Mouse (Mus musculus) urinary bladder, postnatal 4 days (tissue): Measurements from ENCODE around the gene Cand1.

Experiments
- DNase-seq, 2 experiments: peaks; one replicate each; pipeline ENCODE4 v3.0.0; 2021 to 2022; ENCODE audit warnings: low spot score in 2 of 2

The Cand1 gene

DNA sequence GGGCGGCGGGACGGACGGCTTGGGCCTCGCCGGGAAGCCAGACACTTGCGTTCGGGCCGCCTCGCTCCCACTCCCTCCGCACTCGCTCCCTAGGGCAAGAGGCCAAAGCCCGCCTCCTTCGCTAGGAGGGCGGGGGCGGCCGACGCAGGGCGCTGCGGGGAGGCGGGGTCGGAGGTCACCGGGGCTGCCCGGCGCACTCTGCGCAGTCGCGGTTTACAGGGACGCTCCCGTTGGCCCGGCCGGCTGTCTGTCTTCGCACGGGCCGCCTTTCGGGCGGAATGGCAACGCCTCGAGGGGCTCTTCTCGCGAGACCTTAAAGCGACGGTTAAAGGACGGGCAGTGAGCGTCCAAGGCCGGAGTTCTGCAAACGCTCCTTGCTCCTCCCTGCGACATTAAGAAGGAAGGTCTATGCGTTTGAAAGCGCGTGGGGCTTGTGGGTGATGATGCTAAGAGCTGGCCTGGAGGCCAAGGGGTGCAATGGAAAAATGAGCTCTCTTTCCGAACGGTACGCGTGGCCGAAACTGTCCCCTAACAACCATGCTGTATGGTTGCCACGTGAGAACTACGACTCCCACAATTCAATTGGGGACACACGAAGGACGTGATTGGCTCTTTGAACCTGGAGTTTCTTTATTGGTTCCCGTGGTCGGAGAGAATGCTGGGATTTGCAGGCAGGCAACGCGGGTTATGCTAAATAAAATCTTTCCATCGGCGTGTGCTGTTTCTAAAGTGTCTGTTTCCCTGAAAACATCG lies at the start of gene Cand1:
TSS of gene Cand1 (minus strand) at position 87 of the 753 bp plus-strand sequence.
- peak; percentile 100 for DNase-seq

DNA sequence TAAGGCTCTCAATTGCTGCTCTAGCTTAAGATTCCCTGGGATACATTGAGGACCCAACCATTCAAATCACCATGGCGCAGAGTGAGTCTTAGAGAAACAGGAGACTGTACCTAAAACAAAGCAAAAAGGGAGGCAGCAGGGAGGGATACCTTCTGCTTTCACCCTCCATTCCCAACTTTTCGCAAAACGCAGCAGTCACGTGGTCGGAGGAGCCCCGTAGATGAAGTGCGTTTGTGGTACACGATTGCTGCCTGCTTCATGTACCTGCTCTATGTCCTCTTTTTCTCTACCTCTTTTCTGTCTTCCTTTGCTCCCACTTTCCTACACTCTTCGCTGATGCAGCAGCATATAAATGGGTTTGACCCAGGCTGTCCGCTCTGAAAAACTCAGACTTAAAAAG lies 39.0 kb upstream of the Cand1 start:
- DNase-seq: no peak

GRCm38 (mm10) chr10:119274333-119274732 lies 34.5 kb upstream of the Cand1 start:
- DNase-seq: no peak

DNA sequence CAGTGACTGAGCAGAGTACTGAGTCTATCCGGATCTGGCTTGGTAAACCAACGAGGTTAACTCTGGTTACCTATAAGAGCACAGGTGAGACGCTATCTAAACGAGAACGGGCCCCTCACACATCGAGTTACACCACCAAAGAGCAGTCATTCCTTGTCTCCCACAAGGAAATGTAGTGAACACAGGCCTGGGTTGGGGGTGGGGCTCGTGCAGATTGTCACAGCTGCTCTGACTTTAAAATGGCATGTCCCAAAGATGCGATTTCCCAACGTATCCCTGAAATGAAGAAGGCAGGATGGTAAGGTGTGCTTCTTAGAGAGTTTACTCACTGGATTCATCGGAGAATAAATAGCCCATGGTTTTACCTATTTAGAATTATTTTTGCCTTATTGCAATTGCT lies 32.7 kb upstream of the Cand1 start:
- DNase-seq: no peak

- no peak for DNase-seq
Observed at GRCm38 (mm10) chr10:119272005-119272404, 32.1 kb upstream of the Cand1 start.

DNA sequence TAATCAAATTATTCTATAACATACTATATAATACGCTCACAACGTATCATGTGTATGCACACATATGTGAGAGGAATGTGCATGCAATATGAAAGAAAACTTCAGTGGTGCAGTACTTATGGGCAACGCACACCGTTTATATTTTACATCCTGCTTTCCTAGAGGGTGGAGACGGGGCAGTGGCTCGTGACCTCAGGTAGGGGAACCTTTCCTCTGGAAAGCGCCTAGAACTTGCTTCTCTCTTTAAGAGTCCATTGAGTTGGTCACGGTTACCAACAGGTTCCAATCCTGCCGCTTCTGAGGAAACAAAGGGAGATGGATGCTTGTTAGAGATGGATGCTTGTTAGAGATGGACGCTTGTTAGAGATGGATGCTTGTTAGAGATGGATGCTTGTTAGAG lies 31.2 kb upstream of the Cand1 start:
- DNase-seq: no peak

- no peak for DNase-seq
Observed at GRCm38 (mm10) chr10:119270384-119270985, 30.6 kb upstream of the Cand1 start.

GRCm38 (mm10) chr10:119264761-119265160 lies 24.9 kb upstream of the Cand1 start:
- no peak for DNase-seq

DNA sequence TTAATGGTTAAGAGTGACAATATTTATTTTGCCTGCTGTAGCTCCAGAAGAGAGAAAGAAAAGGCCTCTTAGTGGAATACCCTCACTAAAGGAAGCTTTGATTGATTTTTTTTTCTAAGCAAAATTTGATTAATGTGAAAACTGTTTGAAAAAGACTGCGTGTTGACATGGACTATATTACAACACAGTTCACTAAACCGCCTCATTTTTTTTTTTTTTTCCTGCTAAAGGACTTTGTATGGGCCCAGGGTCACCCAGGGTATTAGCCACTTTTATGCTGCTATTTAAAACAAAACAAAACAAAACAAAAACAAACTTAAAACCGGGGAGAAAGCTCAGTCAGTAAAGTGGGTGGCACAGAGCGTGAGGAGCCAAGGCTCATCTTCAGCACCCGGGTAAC lies 23.0 kb upstream of the Cand1 start:
- DNase-seq: peak in 1 of 2 experiments; percentile 10

DNA sequence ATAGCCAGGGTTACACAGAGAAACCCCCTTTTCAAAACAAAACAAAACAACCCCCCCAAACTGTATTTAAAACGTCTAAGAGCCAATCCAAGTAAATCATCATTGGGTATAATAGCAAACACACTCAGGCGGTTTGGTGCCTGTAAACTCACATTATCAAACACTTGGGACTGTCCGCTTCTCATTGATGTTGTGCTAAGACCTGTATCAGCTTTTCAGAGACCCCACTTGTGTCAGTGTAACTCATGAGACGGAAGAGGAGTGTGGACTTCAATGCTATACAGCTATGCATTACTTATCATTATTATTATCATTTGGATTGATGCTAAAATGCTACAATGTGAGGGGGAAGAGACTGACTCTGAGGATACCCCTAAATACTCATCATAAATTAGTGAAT lies 18.0 kb upstream of the Cand1 start:
- DNase-seq: no peak

- no peak for DNase-seq
Observed at GRCm38 (mm10) chr10:119244146-119244545, 4.3 kb upstream of the Cand1 start.

DNA sequence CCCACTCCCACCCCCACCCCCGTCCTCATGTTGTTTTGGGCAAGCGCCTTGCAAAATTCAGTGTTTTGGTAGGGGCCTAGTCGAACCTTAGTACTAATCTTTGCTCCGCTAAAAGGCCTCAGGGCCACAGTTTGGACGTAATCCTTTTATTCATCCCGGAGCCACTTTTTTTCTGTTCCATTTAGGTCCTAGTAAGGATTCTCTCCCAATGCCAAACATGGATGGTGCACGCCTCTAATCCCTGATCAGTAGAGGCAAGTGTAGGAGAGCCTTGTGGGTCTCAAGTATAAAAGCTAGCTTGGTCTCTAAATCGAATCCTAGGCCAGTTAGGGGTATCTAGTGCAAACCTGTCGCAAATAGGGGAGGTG lies 851 bp upstream of the Cand1 start:
- DNase-seq: no peak

DNA sequence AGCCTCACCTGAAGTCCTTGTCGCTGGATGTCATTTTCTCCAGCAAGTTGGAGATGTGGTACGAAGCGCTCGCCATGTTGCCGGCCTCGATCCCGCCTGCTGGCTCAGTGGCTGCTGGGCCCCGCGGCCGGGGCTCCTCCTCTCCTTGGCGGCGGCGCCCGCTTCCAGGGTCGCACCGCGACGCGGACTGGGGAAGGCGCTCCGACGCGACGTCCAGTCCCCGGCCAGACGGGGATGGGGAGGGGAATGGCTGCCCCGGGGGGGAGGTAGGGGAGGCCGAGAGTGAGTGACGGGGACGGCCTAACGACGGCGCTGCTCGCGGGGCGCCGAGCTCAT lies 254 bp downstream of the Cand1 start:
- DNase-seq: no peak

GRCm38 (mm10) chr10:119238985-119239631 lies 747 bp downstream of the Cand1 start:
- peak; percentile 38 to 66 for DNase-seq

- no peak for DNase-seq
Observed at GRCm38 (mm10) chr10:119231526-119231925, 8.3 kb downstream of the Cand1 start.

DNA sequence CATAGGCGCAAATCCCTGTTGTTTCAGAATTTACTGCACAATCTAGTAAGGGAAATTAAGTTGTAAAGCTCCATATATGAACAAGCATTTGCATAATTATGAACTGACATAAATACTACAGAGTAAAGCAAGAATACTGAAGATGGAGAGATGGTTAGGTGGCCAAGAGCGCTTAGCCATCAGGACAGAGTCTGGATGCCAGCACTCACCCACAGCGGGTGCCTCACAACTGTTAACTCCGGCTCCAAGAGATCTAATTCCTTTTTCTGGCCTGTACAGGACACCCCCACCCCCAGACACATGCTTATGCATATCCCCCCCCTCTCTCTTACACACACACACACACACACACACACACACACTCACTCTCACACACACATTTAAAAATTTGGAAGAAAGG lies 9.2 kb downstream of the Cand1 start:
- DNase-seq: no peak

GRCm38 (mm10) chr10:119230074-119230669 lies 9.7 kb downstream of the Cand1 start:
- no peak for DNase-seq

- DNase-seq: no peak
Observed at GRCm38 (mm10) chr10:119223686-119224085, 16.2 kb downstream of the Cand1 start.

DNA sequence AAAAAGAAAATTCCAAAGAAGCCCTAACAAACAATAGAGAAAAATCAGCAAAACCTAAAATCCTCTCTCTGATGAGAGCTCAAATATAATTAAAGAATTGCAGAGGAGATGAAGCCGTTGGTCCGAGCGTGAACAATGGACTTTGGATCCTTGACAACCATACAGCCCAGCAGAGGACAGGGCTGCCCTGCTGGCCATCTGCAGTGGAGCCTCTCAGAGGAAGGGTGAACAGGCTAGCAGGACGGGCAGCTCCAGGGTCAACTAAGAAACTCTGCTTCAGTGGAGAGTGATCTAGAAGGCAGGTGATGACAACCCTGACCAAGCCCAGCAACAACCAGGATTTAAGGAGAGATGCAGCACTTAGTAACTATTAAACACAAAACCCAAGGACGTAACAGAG lies 18.2 kb downstream of the Cand1 start:
- no peak for DNase-seq

DNA sequence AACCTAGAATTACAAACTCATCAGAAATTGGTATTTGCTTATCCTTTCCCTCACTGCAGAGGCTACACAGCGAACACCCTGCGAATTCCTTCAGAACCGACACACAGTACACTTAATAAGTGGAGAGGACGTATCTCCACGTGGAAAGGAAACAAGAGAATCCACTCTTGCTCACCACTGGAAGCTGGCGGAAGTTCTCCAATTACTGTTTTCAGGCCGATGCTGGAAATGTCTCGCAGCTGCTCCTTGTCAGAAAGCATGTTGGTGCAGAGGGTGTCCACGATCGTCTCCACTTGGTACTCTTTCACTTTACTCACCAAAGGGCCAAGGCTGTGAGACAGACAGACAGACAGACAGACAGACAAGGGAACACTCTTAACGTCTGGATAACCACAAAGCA lies 20.4 kb downstream of the Cand1 start:
- DNase-seq: no peak

- no peak for DNase-seq
Observed at GRCm38 (mm10) chr10:119218274-119219080, 21.4 kb downstream of the Cand1 start.

DNA sequence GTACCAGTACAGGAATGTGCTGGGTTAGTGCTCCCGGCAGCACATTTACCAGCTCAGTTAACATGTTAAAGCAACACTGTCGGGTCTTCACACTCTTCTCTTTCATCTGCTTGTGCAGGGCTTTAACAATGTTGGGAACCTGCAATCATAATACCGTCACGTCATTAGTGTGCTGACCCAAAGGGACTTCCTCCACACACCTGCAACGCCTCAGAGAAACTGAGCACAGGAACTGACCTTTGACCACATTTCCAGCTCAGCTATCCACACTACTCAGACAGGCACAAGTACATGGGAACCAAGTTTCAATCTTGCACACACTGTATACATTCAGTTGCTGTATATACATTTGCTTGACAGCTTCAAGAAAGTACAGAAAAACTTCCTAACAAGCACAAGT lies 27.4 kb downstream of the Cand1 start:
- no peak for DNase-seq
